Mouse (Mus musculus) spleen, adult 2 months (tissue): ENCODE measurements around the gene Gp9. TPM values are rescaled to one million over a fixed set of nuclear protein-coding genes. Genes with fewer than 3 reads are reported as not detected.

Experiments used
- DNase-seq, 2 experiments: peaks; one replicate each; pipeline versions ENCODE4 v3.0.0 to v3.0.0-alpha.2; 2012 to 2021; ENCODE audit warnings: low spot score in 2 of 2, low read depth in 1 of 2
- H3K27ac ChIP-seq: fragments of 200-500 bp; 2 replicates; pipeline ENCODE4 v1.5.1; 2012; ENCODE audit warnings: low read length, inconsistent platforms; ENCODE audit not compliant: insufficient read depth
- H3K27me3 ChIP-seq: fragments of 200-500 bp; 2 replicates; pipeline ENCODE4 v1.6.1; 2012; ENCODE audit warnings: mild to moderate bottlenecking, moderate library complexity, low read length, inconsistent platforms; ENCODE audit not compliant: control insufficient read depth, insufficient read depth
- H3K36me3 ChIP-seq: fragments of 200-500 bp; 2 replicates; pipeline ENCODE4 v1.6.1; 2012; ENCODE audit warnings: mild to moderate bottlenecking, low read length, inconsistent platforms; ENCODE audit not compliant: control insufficient read depth, insufficient read depth
- H3K4me1 ChIP-seq: fragments of 200-500 bp; 2 replicates; pipeline ENCODE4 v1.6.1; 2011; ENCODE audit warnings: inconsistent platforms; ENCODE audit not compliant: control insufficient read depth, insufficient read depth, insufficient read length
- H3K4me3 ChIP-seq: fragments of 200-500 bp; 2 replicates; pipeline ENCODE4 v1.5.1; 2011; ENCODE audit warnings: mild to moderate bottlenecking, inconsistent platforms; ENCODE audit not compliant: insufficient read depth, insufficient read length; ENCODE audit errors: extremely low read depth
- CTCF ChIP-seq: fragments of 200-500 bp; IDR thresholded peaks from 2 replicates; pipeline ENCODE4 v1.5.1; 2011; ENCODE audit warnings: mild to moderate bottlenecking, inconsistent platforms; ENCODE audit not compliant: insufficient read depth, insufficient read length, insufficient replicate concordance; ENCODE audit errors: extremely low read depth
- POLR2A ChIP-seq: fragments of 200-500 bp; IDR thresholded peaks from 2 replicates; pipeline ENCODE4 v1.6.1; 2011; ENCODE audit warnings: low read depth, low read length, inconsistent platforms
- WGBS: fragments of 180-500 bp; shearing (Covaris S2); methylation state at CpG from one replicate; pipeline ENCODE4 v1.1.7; 2018; 5-methylcytosine and 5-hydroxymethylcytosine counted together
- polyA plus RNA-seq: library from polyadenylated mRNA; depleted of rRNA; stranded (reverse); fragments of >200 nt; gene quantifications from 2 replicates; pipeline ENCODE4 v1.2.3, GENCODE M21; 2012

Gene Gp9
- polyA plus RNA-seq, 1 experiment = 70.5 TPM

DNA sequence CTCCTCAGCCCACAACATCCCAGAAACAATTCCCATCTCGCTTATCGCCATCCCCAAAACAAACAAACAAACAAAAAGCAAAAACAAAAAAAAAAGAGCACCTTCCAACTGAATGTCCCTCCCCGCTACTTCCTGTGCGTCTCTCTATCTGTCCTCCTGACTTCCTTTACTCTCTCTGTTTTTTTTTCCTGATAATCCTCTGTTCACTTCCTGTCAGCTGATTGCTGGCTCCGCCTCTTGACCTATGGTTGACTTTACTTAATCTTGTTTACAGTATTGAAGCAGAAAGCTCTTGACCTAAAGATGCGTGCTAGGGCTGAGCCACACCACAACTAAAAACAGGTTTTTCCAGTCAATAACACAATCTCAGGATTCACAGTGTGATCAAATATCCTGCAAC lies 29.3 kb upstream of the Gp9 start:
- Histone ChIP-seq H3K4me3 (no peak overlapping the region), H3K27me3 (no peaks in the 10 kb centered on the region), H3K4me1 (no peaks in the 10 kb centered on the region), H3K27ac (no peak overlapping the region), H3K36me3 (no peaks in the 10 kb centered on the region)
- TF ChIP-seq POLR2A (no peak), CTCF (no peak)
- DNase-seq = no peak
- WGBS = 84% methylated on average over 6 of the region's 6 CpGs

- H3K4me3 ChIP-seq = no peak overlapping the region
- no peaks in the 10 kb centered on the region for H3K4me1 ChIP-seq
- DNase-seq = no peak
- 36% methylated on average over 8 of the region's 8 CpGs for WGBS
- no peaks in the 10 kb centered on the region for H3K27me3 ChIP-seq
- H3K36me3 ChIP-seq = no peaks in the 10 kb centered on the region
- H3K27ac ChIP-seq = no peak overlapping the region
- no peak for TF ChIP-seq POLR2A
- no peak for TF ChIP-seq CTCF
Measured at GRCm38 (mm10) chr6:87750184-87750910, 27.5 kb upstream of the Gp9 start.

GRCm38 (mm10) chr6:87751574-87751973 lies 26.3 kb upstream of the Gp9 start:
- 85% methylated on average over 6 of the region's 6 CpGs for WGBS
- no peak overlapping the region for H3K27ac ChIP-seq
- H3K4me1 ChIP-seq = no peaks in the 10 kb centered on the region
- H3K27me3 ChIP-seq = no peaks in the 10 kb centered on the region
- H3K36me3 ChIP-seq = no peaks in the 10 kb centered on the region
- DNase-seq = no peak
- TF ChIP-seq POLR2A = no peak
- TF ChIP-seq CTCF = no peak
- H3K4me3 ChIP-seq = no peak overlapping the region

GRCm38 (mm10) chr6:87755196-87755595 lies 22.7 kb upstream of the Gp9 start:
- no peaks in the 10 kb centered on the region for H3K36me3 ChIP-seq
- H3K27ac ChIP-seq = no peak overlapping the region
- 96% methylated on average over 4 of the region's 4 CpGs for WGBS
- H3K27me3 ChIP-seq = no peaks in the 10 kb centered on the region
- H3K4me1 ChIP-seq = no peaks in the 10 kb centered on the region
- H3K4me3 ChIP-seq = no peak overlapping the region
- DNase-seq = no peak
- TF ChIP-seq POLR2A (no peak), CTCF (no peak)

- DNase-seq = no peak
- Histone ChIP-seq H3K4me1 (no peaks in the 10 kb centered on the region), H3K27me3 (no peaks in the 10 kb centered on the region), H3K36me3 (no peaks in the 10 kb centered on the region), H3K27ac (no peak overlapping the region), H3K4me3 (no peak overlapping the region)
- no peak for TF ChIP-seq CTCF
- TF ChIP-seq POLR2A = no peak
- 93% methylated on average over 8 of the region's 8 CpGs for WGBS
Measured at GRCm38 (mm10) chr6:87756896-87757295, 21.0 kb upstream of the Gp9 start.

GRCm38 (mm10) chr6:87759404-87759803 lies 18.5 kb upstream of the Gp9 start:
- DNase-seq = no peak
- no peak for TF ChIP-seq POLR2A
- TF ChIP-seq CTCF = no peak
- no peak overlapping the region for H3K4me3 ChIP-seq
- no peaks in the 10 kb centered on the region for H3K36me3 ChIP-seq
- no peaks in the 10 kb centered on the region for H3K4me1 ChIP-seq
- H3K27me3 ChIP-seq = no peaks in the 10 kb centered on the region
- no peak overlapping the region for H3K27ac ChIP-seq
- WGBS = 83% methylated on average over 3 of the region's 3 CpGs

GRCm38 (mm10) chr6:87759850-87760249 lies 18.0 kb upstream of the Gp9 start:
- DNase-seq = no peak
- no peak overlapping the region for H3K4me3 ChIP-seq
- H3K27ac ChIP-seq = no peak overlapping the region
- no peak for TF ChIP-seq POLR2A
- TF ChIP-seq CTCF = no peak
- no peaks in the 10 kb centered on the region for H3K36me3 ChIP-seq
- 75% methylated on average over 3 of the region's 3 CpGs for WGBS
- H3K27me3 ChIP-seq = no peaks in the 10 kb centered on the region
- no peaks in the 10 kb centered on the region for H3K4me1 ChIP-seq
